Mouse (Mus musculus) intestine, embryonic 15.5 days (tissue): ENCODE data around the gene Lrg1. TPM values are rescaled to one million over a fixed set of nuclear protein-coding genes. Genes with fewer than 3 reads are reported as not detected.

ENCODE experiments used
- ATAC-seq: fragments of 200-750 bp; cut with Nextera tagmentation; 2 replicates; pipeline ENCODE4 v1.8.0; 2017; ENCODE audit warnings: moderate TSS enrichment, moderate library complexity
- H3K27ac ChIP-seq: fragments of 300-500 bp; sonication (generic); 2 replicates; pipeline ENCODE4 v1.5.1; 2015; ENCODE audit warnings: mild to moderate bottlenecking, inconsistent platforms
- H3K27me3 ChIP-seq: fragments of 300-500 bp; sonication (generic); replicated peaks from 2 replicates; pipeline ENCODE4 v1.6.1; 2015; ENCODE audit warnings: inconsistent platforms
- H3K36me3 ChIP-seq: fragments of 300-500 bp; sonication (generic); 2 replicates; pipeline ENCODE4 v1.6.1; 2015; ENCODE audit warnings: inconsistent platforms
- H3K4me1 ChIP-seq: fragments of 300-500 bp; sonication (generic); replicated peaks from 2 replicates; pipeline ENCODE4 v1.6.1; 2015; ENCODE audit warnings: inconsistent platforms
- H3K4me2 ChIP-seq: fragments of 300-500 bp; sonication (generic); replicated peaks from 2 replicates; pipeline ENCODE4 v1.6.1; 2015; ENCODE audit warnings: mild to moderate bottlenecking, inconsistent platforms
- H3K4me3 ChIP-seq: fragments of 300-500 bp; sonication (generic); replicated peaks from 2 replicates; pipeline ENCODE4 v1.5.1; 2015; ENCODE audit warnings: inconsistent platforms
- H3K9ac ChIP-seq: fragments of 300-500 bp; sonication (generic); 2 replicates; pipeline ENCODE4 v1.6.1; 2015; ENCODE audit warnings: inconsistent platforms
- H3K9me3 ChIP-seq: fragments of 300-500 bp; sonication (generic); 2 replicates; pipeline ENCODE4 v1.6.1; 2016; ENCODE audit warnings: inconsistent platforms
- WGBS: fragments of 180-500 bp; shearing (Covaris S2); methylation state at CpG from one replicate; pipeline ENCODE4 v1.1.7; 2015; 5-methylcytosine and 5-hydroxymethylcytosine counted together
- polyA plus RNA-seq: library from polyadenylated mRNA; unstranded; fragments of >200 nt; fragmentation: Nextera tagmentation; extraction: Ambion mirVana; gene quantifications from 2 replicates; pipeline ENCODE4 v1.2.1, GENCODE M21; 2015

Lrg1 gene
- polyA plus RNA-seq, 1 experiment from 2014 or later, result 0.33 TPM

DNA sequence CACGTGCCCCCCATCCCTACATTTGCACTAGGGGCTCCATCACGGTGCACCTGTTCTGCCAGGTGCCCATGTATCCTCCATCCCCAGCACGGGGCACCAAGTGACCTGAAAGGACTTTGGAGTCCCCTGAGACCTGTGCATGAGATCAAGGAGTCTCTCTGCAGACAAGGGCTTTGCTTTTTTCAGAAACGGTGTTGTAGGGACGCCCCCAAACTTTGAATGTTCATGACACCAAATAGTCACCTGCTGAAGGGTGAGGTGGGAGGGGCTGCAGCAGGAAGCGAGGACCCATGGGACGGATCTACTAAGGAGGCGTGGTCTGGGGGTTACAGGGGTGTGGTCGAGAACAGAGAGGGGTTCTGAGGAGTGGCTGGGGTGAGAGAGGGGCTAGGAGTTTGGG lies 26.5 kb upstream of the Lrg1 start:
- Histone ChIP-seq H3K4me1 (peaks cover 6% of the 10 kb centered on the region), H3K4me3 (0 out of 2 replicates have a peak overlapping the region, but pooled peaks have one; percentile 10), H3K36me3 (no peaks in the 10 kb centered on the region), H3K9ac (no peak overlapping the region), H3K4me2 (peak overlapping the region; percentile 54), H3K27ac (no peak overlapping the region), H3K27me3 (peaks cover 70% of the 10 kb centered on the region), H3K9me3 (no peaks in the 10 kb centered on the region)
- 19% methylated on average over 9 of the region's 9 CpGs for WGBS
- ATAC-seq, result no peak

DNA sequence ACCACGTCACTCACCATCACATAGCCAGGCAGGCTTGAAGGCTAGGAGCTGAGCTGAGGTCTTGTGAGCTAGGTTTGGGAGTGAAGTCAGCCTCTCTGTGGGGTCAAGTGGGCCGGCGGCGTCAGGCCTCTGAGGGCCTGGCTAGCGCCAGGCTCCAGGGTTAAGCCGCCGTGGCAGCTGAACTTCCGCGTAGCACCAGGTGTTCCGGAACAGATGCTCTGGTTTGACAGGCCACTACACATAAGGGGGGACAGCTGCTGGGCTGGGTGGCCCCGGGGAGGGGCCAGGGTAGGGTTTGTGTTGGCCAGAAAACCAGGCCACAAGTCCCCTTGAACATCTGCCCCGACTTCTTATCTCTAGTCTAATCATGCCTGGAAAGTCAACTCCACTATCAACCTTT lies 25.6 kb upstream of the Lrg1 start:
- H3K9ac ChIP-seq, result no peak overlapping the region
- H3K27ac ChIP-seq, result no peak overlapping the region
- H3K9me3 ChIP-seq, result no peaks in the 10 kb centered on the region
- no peak for ATAC-seq
- peaks cover 78% of the 10 kb centered on the region for H3K27me3 ChIP-seq
- WGBS, result 56% methylated on average over 12 of the region's 12 CpGs
- H3K4me3 ChIP-seq, result no peak overlapping the region
- H3K4me1 ChIP-seq, result peaks cover 7% of the 10 kb centered on the region
- H3K36me3 ChIP-seq, result no peaks in the 10 kb centered on the region
- H3K4me2 ChIP-seq, result no peak overlapping the region

DNA sequence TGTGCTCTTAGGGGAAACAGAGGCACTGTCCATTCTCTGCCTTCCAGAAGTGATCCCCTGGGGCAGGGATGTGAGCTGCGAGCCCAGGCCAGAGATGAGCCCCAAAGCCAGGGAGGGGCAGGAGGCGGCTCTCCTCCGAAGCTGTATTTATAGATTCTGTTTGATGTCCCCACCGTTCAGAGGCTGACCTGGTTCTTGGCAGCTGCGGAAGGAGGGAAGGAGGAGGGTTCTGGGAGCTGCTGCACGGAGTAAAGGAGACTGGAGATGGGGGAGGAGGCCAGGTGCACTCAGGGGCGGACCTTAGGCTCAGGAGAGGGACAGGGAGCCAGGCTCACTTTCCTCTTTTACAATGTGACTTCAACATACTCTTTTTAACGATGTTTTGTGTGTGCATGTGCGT lies 24.3 kb upstream of the Lrg1 start:
- H3K4me2 ChIP-seq, result no peak overlapping the region
- H3K9ac ChIP-seq, result no peak overlapping the region
- ATAC-seq, result no peak
- no peaks in the 10 kb centered on the region for H3K9me3 ChIP-seq
- no peaks in the 10 kb centered on the region for H3K36me3 ChIP-seq
- H3K27me3 ChIP-seq, result peaks cover 90% of the 10 kb centered on the region
- peaks cover 18% of the 10 kb centered on the region for H3K4me1 ChIP-seq
- H3K27ac ChIP-seq, result no peak overlapping the region
- H3K4me3 ChIP-seq, result no peak overlapping the region
- WGBS, result 24% methylated on average over 9 of the region's 9 CpGs

DNA sequence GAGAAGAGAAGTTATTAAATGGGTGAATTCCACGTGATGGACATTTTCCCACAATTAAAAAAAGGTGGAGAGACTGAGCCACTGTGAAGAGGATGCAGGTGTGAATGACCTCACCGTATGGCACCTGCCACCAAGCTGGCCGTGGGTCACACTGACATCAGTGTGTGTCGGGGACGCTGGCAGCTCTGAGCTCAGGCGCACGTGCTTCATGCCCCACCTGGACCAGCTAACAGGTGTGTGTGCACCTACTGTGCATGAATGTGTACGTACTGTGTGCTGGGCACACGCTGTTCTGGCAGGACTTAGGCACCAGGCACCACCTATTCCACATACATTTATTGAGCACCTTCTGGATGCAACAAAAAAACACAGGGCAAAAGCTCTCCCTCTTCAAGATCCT lies 22.7 kb upstream of the Lrg1 start:
- Histone ChIP-seq H3K9ac (no peak overlapping the region), H3K27me3 (peaks cover 87% of the 10 kb centered on the region), H3K27ac (no peak overlapping the region), H3K4me3 (no peak overlapping the region), H3K9me3 (no peaks in the 10 kb centered on the region), H3K4me2 (no peak overlapping the region), H3K36me3 (no peaks in the 10 kb centered on the region), H3K4me1 (peaks cover 27% of the 10 kb centered on the region)
- 72% methylated on average over 9 of the region's 9 CpGs for WGBS
- ATAC-seq, result no peak

DNA sequence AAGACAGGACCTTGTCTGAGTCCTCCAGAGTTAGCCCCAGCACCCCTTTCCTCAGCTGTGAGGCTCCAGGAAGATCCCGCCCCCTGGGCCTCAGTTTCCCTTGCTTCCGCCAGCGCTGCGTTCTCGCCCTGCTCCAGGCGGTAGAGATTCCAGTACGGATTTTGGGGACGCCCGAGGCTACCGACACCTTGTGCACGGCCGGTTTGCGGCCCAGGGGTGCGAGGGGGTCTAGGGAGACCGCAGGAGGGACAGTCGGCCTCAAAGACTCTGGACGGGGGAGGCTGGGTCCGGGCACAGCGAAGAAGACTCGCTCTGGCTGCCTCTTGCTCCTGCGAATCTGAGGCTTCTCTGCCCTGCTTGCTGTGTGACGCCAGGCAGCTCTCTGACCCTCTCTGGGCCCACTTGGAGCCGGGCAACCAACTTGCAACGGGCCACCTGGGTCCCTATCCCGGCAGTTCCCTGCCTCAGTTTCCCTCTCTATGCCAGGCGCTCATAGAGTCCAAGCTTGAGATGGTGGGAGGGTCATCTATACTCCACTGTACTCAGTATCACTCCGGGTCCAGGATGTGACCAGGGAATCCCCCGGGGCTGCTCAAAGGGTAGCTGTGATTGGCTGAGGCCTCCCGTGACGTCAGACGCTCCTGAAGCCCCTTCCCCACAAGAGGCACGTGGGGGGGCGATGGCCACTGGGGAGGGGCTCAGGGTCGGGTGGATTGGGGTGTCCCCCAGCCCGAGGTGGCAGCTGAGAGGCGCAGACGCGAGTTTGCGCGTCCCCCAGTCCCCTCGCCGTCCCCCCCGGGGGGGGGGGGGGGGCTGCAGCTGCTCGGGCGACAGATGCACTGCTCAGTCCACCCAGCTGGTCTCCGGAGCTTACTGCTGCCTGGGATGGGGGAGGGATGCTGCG lies 20.2 kb upstream of the Lrg1 start:
- ATAC-seq, result 0 out of 2 replicates have a peak, but pooled peaks have one; percentile 10
- peak overlapping the region; percentile 39 for H3K4me3 ChIP-seq
- 5% methylated on average over 39 of the region's 47 CpGs for WGBS

DNA sequence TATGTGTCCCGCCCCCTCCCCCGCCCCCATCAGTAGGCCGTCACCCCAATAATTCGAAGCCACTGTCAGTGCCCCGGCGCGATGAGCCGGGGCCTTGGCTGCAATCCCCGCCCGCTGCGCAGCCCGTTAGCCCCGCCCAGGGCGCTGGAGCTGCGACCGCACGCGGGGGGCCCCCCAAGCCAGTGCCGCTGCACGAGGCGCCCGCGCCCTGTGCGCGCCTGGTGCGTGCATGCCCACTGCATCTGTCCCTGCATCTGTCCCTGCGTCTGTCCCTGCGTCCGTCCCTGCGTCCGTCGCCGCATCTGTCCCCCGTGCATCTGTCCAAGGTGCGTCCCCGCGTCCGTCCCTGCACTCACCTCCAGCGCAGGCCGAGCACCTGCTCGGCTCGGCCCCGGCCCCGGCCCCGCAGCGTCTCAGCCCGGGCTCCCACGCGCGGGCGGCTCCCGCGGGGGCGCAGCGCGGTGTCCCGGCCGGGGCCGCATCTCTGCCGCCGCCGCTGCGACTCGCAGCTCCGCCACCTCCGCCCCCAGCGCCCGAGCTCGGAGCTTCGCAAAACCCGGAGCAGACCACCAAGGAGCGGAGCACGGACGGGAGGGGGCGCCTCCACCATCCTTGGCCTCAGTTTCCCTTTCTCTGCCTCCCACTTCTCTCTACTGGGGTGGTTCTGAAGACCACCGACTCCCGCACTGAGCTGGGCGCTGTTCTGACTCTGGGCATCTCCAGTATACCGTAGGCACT lies 18.2 kb upstream of the Lrg1 start, which contains the start of gene Sema6b:
TSS of gene Sema6b (minus strand) at position 486 of the 738 bp plus-strand sequence.
- H3K9me3 ChIP-seq, result no peaks in the 10 kb centered on the region
- no peaks in the 10 kb centered on the region for H3K36me3 ChIP-seq
- peaks cover 59% of the 10 kb centered on the region for H3K27me3 ChIP-seq
- peak within 1 kb of the TSS; percentile 68 for H3K4me3 ChIP-seq
- 1% methylated on average over 69 of the region's 79 CpGs for WGBS
- peak within 1 kb of the TSS; percentile 100 for H3K4me2 ChIP-seq
- H3K4me1 ChIP-seq, result peaks cover 31% of the 10 kb centered on the region
- peak within 1 kb of the TSS; percentile 52 for H3K9ac ChIP-seq
- no peak within 1 kb of the TSS for H3K27ac ChIP-seq
- ATAC-seq, result peak; percentile 41

More for the DNA sequence above, 20.2 kb upstream of the Lrg1 start:
- no peaks in the 10 kb centered on the region for H3K9me3 ChIP-seq
- no peaks in the 10 kb centered on the region for H3K36me3 ChIP-seq
- peaks cover 78% of the 10 kb centered on the region for H3K27me3 ChIP-seq
- H3K4me1 ChIP-seq, result peaks cover 31% of the 10 kb centered on the region
- no peak overlapping the region for H3K27ac ChIP-seq
- peak overlapping the region; percentile 84 for H3K4me2 ChIP-seq
- peak overlapping the region; percentile 26 for H3K9ac ChIP-seq

DNA sequence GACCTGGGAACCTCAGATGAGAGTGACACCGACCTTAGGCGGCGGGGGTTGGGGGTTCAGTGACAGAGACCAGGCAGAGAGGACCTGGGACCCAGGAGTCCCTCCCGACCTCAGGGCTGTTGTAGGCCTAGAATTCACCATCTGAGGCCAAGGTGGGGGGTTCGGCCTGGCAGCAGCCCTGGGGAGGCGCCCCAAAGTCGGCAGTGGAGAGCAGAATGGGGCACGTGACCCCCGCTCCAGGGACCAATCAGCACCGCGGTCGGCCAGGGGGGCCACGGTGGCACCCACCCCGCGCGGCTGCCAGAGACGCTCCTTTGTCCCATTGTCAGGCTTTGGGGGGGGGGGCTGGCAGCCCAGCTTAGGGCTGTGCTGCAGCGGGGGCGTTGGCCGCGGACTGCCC lies 17.6 kb upstream of the Lrg1 start:
- ATAC-seq, result 0 out of 2 replicates have a peak, but pooled peaks have one; percentile 1
- Histone ChIP-seq H3K4me3 (peak overlapping the region; percentile 68), H3K4me2 (peak overlapping the region; percentile 100), H3K9ac (peak overlapping the region; percentile 52; the same call in 1 of the 2 replicates), H3K9me3 (no peaks in the 10 kb centered on the region), H3K36me3 (no peaks in the 10 kb centered on the region), H3K4me1 (peaks cover 38% of the 10 kb centered on the region), H3K27me3 (peaks cover 54% of the 10 kb centered on the region), H3K27ac (no peak overlapping the region)
- WGBS, result 13% methylated on average over 17 of the region's 21 CpGs

DNA sequence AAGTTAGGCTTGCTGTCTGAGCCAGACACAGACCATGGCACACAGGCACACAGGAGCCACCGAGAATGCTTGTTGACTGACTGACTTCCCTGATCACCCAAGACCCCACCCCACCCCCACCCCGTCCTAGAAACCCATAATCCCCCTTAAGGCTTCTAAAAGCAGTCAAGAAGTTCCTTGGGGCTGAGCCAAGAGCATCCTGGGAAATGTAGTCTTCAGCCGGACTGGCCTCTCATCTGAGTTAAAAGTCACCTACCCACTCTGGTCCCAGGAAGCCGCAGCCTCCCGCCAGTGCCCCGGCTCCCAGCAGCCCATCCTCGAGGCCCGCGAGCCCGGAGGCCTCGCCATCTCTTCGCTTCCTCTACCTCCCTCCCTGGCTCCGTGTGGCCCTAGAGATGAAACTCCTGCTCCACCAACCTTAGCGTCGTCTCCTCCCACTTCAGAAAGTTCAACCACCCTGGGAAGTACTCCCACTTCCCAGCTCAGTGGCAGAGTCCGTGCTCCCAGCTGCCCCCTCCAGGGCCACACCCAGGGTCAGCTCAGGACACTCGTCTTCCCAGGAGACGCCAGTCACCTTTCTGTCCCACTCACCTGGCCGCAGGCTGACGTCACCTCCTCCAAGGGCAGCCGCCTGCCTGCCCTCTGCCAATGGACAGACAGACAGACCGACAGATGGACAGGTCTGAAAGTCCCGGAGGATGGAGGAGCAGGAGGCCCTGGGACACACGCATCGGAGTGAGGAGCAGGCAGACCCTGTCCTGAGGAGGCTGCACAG lies 16.2 kb upstream of the Lrg1 start:
- no peak for ATAC-seq
- H3K9ac ChIP-seq, result peak overlapping the region; percentile 5; the same call in 1 of the 2 replicates
- H3K27ac ChIP-seq, result no peak overlapping the region
- H3K36me3 ChIP-seq, result no peaks in the 10 kb centered on the region
- 21% methylated on average over 25 of the region's 25 CpGs for WGBS
- peaks cover 47% of the 10 kb centered on the region for H3K4me1 ChIP-seq
- no peaks in the 10 kb centered on the region for H3K9me3 ChIP-seq
- H3K4me2 ChIP-seq, result peak overlapping the region; percentile 46; the same call in 1 of the 2 replicates
- H3K4me3 ChIP-seq, result no peak overlapping the region
- peaks cover 48% of the 10 kb centered on the region for H3K27me3 ChIP-seq

DNA sequence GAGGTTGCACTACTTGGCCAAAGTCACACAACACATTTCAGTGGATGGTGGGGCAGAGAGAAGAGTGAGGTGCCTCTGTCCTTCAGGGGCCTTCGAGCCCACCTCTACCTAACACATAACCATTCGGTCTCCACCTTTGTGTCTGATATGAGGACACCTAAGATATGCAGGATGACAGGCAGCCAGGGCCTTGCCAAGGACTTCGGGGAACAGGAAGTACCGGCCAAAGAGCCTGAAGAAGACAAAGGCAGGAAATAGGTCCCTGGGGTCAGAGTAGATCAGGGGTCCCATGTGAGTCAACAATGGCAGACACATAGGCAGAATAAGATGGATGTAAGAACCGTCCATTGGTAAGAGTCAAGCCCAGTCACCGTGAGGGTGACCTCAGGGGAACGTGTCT lies 14.8 kb upstream of the Lrg1 start:
- H3K4me2 ChIP-seq, result no peak overlapping the region
- H3K9ac ChIP-seq, result no peak overlapping the region
- WGBS, result 82% methylated on average over 7 of the region's 7 CpGs
- H3K4me3 ChIP-seq, result no peak overlapping the region
- H3K36me3 ChIP-seq, result no peaks in the 10 kb centered on the region
- H3K27me3 ChIP-seq, result peaks cover 33% of the 10 kb centered on the region
- no peak for ATAC-seq
- no peak overlapping the region for H3K27ac ChIP-seq
- H3K4me1 ChIP-seq, result peaks cover 37% of the 10 kb centered on the region
- H3K9me3 ChIP-seq, result no peaks in the 10 kb centered on the region

DNA sequence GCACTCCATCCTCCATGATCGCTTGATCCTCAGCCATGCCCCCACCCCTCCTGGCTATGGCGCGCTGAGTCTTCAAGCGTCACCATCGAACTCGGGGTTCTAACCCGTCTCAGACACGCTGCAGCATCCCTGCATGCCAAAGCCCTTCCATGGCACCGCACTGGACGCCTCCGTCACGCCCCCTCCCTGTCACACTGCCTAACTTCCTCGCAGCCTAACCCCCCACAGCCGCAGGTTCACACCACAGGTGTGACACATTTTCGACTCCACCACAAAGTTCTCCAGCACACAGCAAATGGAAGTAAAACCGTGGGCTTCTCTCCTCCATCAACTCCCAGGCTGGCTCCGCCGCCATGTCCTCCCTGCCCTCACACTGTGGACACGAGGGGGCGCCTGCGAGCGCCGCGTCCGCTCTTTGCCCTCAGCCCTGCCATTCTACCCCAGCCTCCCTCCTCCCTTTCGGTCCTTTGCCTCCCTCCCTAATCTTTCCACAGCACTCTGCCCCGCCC lies 12.7 kb upstream of the Lrg1 start:
- peak overlapping the region; percentile 85 for H3K27ac ChIP-seq

DNA sequence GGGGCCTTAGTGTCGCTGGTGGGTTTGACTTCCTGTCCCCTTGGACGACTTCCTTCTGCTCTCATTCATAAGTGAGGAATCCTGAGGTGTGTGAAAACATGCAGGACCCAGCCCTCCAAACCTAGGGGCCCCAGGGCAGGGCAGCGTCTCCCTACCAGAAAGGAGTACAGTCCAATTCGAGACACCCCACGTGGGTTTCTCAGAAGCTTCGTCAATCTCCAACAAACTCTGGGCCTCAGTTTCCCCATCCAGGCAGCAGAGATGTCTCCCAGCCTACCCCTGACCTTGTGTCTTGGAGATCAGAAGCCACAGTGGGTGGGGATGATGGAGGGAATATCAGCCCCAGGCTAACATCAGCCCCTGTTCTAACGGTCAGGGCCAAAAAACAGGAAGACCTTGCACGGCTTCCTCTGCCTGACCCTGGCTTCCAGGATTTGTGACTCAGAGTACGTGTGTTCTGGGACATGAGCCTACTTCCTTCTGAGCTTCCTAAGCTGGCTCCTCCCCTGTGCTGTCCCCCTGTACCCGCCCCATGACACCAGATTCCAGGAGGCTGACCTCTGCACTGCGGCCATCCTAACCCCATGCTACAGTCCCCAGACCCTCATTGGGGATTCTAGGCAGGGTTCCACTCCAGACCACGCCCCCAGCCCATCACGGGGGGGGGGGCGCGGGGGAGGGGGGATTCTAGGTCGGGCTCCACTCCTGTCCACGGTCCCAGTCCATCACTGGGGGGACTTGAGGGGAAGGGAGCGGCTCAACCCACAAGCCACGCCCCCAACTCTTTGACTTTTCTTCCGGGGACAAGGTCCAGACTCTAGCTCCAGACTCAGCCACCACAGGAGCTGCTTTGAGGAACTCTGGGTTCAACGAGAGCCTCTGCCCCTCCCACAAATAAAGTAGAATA lies 11.9 kb upstream of the Lrg1 start:
- Histone ChIP-seq H3K36me3 (no peaks in the 10 kb centered on the region), H3K27me3 (peaks cover 8% of the 10 kb centered on the region), H3K4me3 (peak overlapping the region; percentile 35), H3K4me2 (peak overlapping the region; percentile 87), H3K27ac (peak overlapping the region; percentile 85), H3K4me1 (peaks cover 24% of the 10 kb centered on the region), H3K9ac (peak overlapping the region; percentile 44), H3K9me3 (no peaks in the 10 kb centered on the region)
- ATAC-seq, result peak; percentile 91
- WGBS, result 15% methylated on average over 21 of the region's 21 CpGs

More for the DNA sequence above, 12.7 kb upstream of the Lrg1 start:
- H3K9me3 ChIP-seq, result no peaks in the 10 kb centered on the region
- peak; percentile 41 for ATAC-seq
- peak overlapping the region; percentile 87 for H3K4me2 ChIP-seq
- WGBS, result 3% methylated on average over 27 of the region's 27 CpGs
- peaks cover 16% of the 10 kb centered on the region for H3K27me3 ChIP-seq
- H3K4me3 ChIP-seq, result peak overlapping the region; percentile 35
- H3K4me1 ChIP-seq, result peaks cover 26% of the 10 kb centered on the region
- peak overlapping the region; percentile 30 for H3K9ac ChIP-seq
- no peaks in the 10 kb centered on the region for H3K36me3 ChIP-seq
